Mouse (Mus musculus) megakaryocyte, embryonic 14.5 days (primary cell): ENCODE results near the gene Gm11011.

Experiments used
- FLI1 ChIP-seq: IDR thresholded peaks from 2 replicates; pipeline ENCODE4 v1.6.1; 2012; ENCODE audit warnings: low read length, inconsistent platforms, mixed read lengths
- GATA1 ChIP-seq: IDR thresholded peaks from 3 replicates; pipeline ENCODE4 v1.6.1; 2012; ENCODE audit warnings: mixed read lengths, low read length, inconsistent platforms, borderline replicate concordance

GRCm38 (mm10) chr2:169570063-169570462 is 17.5 kb downstream of the Gm11011 start:
- TF ChIP-seq GATA1 (no peak), FLI1 (no peak)
